Mouse (Mus musculus) mesoderm, embryonic 11.5 days (tissue): ENCODE data around the gene Serpina3a.

Source experiments
- DNase-seq: peaks from one replicate; pipeline ENCODE4 v3.0.0-alpha.2; 2012; ENCODE audit warnings: low read depth, low spot score

Serpina3a gene

DNA sequence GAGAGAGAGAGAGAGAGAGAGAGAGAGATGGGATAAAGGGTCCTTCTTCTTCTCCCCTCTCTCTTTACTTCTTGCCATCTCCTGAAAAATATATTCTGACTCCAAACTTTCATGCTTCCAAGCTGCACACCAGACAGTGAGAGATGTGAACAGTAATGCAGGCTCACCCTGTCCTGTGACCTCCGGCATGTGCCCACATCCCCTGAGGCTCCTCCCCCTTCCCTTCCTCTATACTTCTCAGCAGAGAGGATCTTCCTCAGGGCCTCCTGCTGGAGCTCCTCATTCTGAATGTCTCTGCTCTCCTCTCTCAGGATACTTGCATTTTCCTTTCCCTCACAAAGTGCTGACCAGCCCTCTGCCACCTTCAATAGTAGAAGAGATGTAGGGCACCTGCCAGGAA is 29.9 kb downstream of the Serpina3a start:
- DNase-seq, result no peak

DNA sequence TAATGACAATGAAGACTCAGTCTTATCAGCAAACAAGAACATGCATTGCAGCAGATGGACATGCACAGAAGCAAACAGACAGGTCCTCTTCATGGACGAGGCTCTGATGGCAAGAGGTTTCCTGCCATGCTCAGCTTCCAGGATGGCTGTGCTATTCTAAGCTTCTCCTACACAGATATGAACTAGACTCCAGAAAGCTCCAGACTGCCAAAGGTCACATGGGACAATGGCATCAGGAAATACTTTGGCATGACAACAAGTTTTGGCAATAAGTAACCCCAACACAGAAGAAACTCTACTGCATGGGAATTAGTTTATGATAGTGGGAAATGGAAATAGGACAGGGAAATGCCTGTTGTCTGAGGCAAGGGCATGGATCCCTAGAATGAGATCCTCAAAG is 30.8 kb downstream of the Serpina3a start:
- DNase-seq, result no peak

DNA sequence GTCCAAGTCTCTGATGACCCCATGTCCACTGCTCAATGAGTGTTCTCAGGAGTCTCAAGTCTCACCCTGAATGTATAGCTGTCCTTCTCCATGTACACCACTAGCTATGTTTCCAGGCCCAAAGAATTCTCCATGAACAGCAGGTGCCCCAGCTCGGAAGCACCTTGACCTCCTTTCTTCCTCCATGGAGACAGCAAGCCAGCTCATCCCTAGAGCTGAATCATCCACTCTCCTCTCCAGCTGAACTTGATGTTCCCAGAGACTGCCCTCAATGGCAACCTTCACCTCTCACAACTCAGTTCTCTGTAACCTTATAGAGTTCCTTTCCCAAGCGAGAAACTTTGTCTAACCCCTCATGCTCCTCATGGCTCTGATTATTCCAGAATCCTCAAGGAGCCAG is 33.0 kb downstream of the Serpina3a start:
- DNase-seq, result no peak

DNA sequence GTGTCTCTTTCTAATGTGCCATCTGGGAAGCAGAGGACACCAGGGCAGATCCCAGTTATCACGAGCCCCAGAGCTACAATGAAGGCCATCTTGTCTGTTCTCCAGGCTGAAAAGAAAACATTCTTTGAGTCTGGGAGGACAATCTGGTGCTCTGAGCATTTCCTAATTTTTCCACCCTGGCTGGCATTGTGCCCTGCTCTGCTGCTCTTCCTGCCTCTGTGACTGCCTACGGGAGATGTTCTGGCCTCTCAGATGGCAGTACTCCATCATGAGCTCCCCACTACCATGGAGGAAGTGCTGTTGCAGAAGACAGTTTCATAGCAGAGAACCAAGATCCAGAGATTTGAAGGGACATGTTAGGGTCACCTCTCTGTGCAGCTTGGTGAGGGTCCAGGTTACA is 39.5 kb downstream of the Serpina3a start:
- no peak for DNase-seq

DNA sequence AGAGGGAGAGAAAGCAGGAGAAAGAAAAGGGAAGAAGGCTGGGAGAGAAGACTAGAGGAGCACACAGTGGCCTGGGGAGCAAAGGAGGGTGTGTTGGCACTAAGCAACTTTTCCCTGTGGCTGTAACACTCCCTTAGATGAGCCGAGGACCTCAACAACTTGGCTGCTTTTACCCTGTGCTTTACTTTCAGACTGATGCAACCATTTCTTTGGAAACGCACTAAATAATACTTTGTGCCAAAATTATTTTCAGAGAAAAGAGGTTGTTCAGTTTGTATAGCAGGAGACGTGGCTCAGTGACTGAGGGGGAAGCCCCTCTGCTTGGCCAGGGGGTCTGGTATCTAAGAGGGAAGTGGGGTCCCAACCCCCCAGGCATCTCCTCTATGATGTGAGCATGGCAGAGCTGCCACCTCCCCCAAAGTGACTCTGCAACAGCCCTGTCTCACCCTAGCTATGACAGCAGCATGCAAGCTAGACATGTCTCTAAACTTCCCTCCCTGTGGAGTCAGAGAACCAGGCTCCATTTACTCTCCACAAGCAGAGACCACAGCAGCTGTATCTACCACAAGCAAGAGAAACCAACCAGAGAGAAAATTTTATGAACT is 40.6 kb downstream of the Serpina3a start:
- no peak for DNase-seq

DNA sequence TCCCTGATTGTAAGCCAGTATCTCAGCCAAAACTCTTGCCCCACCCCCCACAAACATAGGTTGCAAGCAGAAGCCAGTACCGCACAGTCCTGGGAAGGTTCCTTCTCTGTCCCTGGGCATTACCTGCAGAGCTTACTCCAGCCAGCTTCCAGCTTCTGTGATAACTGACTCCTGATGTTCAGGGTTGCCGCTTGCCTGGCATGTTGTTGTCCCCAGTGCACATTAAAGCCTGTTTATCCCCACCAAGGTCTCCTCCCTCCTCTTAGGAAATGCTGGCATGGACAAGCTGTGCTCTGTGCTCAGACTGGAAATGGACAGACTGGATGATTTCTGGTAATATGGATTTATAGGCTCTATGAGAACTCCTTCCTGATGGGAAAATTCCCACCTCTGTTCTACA is 41.1 kb downstream of the Serpina3a start, which contains the start of gene Serpina3c:
Serpina3c (minus strand) TSS at position 215 of the 400 bp plus-strand sequence.
- DNase-seq, result no peak
